Mouse (Mus musculus) embryonic stem cell, embryonic (primary cell): ENCODE measurements around the gene Tmem106c.

Source experiments
- CTCF ChIA-PET, 4 experiments: fragments of 300-600 bp in 2 of 4; fragments of 350-600 bp in 2 of 4; sonication (Branson Sonifier 250); formaldehyde crosslinking; loops; one replicate each; lab custom pipeline; 2022; ENCODE audit warnings: inconsistent platforms in 2 of 4; lab: Charles Lee
- POLR2A ChIA-PET, 4 experiments: fragments of 300-600 bp in 2 of 4; fragments of 350-600 bp in 2 of 4; sonication (Branson Sonifier 250); formaldehyde crosslinking; loops; one replicate each; lab custom pipeline; 2022; ENCODE audit warnings: antibody characterized with exemption in 4 of 4, inconsistent platforms in 1 of 4; lab: Charles Lee

The Tmem106c gene

DNA sequence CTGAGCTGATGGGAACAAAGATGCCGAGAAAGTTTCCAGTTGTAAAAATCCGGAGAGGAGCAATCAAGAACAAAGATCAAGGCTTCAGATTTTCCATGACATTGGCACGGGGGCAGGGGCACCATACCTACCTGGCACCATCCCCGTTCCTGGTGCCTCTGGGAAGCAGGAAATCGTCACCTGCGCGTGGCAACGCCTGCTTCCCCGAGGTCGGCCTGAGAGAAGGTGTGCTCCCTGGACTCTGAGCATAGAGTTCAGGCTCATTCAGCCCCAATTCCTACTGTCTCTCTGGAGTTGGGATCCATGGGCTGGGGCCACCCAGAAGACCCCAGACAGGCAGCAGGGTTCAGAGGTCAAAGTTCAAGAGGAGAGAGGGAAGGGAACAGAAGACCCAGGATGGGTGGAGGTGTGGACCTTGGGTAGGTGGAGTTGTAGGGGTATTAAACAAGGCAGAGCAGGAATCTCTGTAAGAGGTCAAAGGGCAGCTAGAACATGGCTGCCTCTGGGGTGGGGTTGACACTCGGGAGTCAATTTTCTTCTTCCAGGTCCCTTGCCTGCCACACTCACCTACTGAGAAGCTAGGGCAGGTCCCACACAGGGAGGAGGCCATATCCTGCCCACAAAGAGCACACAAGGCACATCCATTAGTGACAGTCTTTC lies 18.2 kb upstream of the Tmem106c start:
- ChIA-PET POLR2A (no interaction called here), CTCF (interaction anchor here in 2 of 4 experiments (0.6 to 0.7 kb wide), 2 partner anchors 26 to 215 kb away, joined by 3 read pairs; no protein-coding TSS in a partner anchor)

DNA sequence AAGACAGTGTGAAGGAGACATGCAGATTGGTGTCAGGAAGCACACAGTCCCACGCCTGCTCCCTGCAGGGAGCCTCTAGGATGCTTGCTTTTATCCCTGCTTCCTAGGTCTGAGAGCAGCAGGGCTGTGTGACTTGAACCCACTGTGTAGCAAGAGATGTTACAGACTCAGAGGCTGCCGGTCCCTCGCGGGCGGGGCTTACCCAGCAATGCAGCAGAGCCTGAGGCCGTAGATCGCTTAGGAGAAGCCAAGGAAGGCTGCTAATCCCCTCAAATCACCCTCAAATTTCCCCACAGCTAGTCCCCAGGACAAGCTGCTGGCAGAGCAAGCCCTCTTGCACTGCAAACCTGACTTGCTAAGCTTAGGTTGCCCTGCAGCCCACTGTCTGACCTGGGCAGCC lies 15.3 kb upstream of the Tmem106c start:
- POLR2A ChIA-PET: interaction anchor here in 1 of 4 experiments (0.6 to 0.8 kb wide), 2 partner anchors 21 to 197 kb away, joined by 3 to 4 read pairs; no protein-coding TSS in a partner anchor
- CTCF ChIA-PET: interaction anchor here in 3 of 4 experiments (0.5 to 0.9 kb wide), 5 partner anchors 83 to 521 kb away, joined by 3 to 8 read pairs (median 3); no protein-coding TSS in a partner anchor

DNA sequence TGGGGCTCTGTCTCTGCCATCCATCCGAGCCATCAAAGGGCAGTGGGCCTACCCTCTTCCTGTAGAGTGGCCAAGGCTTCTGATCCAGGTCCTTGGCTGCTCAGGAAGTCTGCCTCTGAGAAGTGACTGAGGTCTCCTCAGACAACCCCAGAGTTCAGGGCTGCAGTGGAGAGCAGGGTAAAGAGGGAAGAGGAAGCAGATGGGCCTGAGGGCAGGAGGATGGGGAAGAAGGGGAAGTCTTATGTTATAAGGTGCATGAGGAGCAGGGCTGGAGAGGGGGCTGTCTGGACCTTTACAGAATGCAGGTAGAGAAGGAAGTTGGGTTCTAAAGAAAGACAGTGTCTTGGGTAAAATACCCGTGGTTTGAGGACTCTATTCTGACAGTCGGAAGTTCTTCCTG lies 14.3 kb upstream of the Tmem106c start:
- CTCF ChIA-PET: interaction anchor here in 2 of 4 experiments (0.7 to 1.1 kb wide), 2 partner anchors 286 to 520 kb away, joined by 3 to 8 read pairs; no protein-coding TSS in a partner anchor

DNA sequence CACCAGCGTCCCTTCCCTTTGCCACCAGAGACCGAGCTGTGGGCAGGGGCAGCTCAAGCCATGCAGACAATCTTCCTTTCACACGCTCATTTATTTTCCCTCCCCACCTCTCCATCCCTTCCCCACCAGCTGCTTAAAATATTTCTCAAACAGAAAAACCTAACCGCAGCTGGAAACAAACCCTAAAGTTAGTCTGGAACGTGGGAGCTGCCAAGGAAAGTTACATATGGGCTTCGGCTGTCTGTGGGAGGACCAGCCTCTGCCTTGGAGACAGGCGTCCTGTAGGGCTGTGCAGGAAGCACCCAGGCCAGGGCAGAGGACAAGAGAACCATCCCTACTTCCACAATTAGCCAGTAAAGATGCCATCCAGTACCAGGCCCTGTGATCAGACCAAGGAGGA lies 13.8 kb upstream of the Tmem106c start:
- POLR2A ChIA-PET: interaction anchor here in 1 of 4 experiments (0.6 kb wide), 1 partner anchor 41 kb away, joined by 5 read pairs; no protein-coding TSS in a partner anchor
- CTCF ChIA-PET: interaction anchor here in 3 of 4 experiments (0.6 to 2.1 kb wide), 4 partner anchors 14 to 730 kb away, joined by 3 to 10 read pairs (median 3); partner anchors contain the start of gene Tmem106c (in 1 of the 3)

More for the DNA sequence above, 14.3 kb upstream of the Tmem106c start:
- POLR2A ChIA-PET: interaction anchor here in 1 of 4 experiments (0.7 kb wide), 1 partner anchor 24 kb away, joined by 4 read pairs; no protein-coding TSS in a partner anchor

DNA sequence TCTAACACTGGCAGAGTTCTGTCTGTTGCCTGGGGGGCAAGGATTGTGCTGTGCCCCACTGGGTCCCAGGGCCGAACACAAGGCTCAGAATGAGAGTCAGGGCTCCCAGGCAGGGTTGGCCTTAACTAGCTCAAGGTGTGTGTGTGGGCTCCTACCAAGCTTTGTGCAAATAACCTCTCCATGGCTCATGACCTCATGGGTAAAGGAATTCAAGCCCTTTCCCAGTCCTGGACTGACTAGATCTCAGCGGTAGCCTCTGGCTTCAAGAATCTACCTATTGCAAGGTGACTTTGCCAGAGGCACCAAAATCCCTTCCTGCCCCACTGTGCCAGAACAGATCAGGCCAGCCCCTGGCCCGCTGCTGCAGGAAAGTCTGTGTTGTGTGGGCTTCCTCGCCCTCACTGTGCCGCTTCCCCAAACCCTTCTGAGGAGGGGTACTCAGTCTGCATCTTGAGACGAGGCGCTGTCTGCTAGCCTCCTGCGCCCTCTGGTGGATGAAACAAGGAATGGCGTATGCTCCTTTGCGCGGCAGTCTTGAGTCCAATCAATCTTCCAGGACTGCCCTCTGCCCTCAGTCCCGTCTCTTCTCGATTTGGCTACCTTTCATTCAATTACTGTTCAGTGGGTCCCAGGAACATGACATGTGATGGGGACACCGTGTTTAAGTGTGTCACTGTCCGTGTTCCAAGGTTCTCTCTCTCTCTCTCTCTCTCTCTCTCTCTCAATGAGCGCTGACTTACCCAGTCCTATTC lies 11.7 kb upstream of the Tmem106c start:
- CTCF ChIA-PET: interaction anchor here in 3 of 4 experiments (0.6 to 2.1 kb wide), 16 partner anchors 9 to 221 kb away, joined by 3 to 10 read pairs (median 4); partner anchors contain the start of gene Tmem106c (in 1 of the 3)
- POLR2A ChIA-PET: interaction anchor here in 2 of 4 experiments (0.7 to 1.0 kb wide), 2 partner anchors 10 to 82 kb away, joined by 3 read pairs; no protein-coding TSS in a partner anchor

DNA sequence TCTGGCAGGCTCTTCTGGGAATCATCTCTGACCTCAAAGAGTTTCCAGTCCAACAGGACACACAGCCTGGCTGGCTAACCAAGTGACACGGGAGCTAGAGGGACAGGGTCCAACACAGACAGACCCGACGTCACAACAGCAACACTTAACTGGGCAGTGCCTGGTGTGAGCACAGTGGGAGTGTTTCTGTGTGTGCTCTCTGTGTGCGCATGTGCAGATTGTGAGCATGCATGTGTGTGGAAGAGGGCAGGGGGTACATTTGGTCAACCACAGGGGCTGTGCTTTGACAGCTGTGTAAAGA lies 11.2 kb upstream of the Tmem106c start:
- POLR2A ChIA-PET: no interaction called here
- CTCF ChIA-PET: interaction anchor here in 3 of 4 experiments (0.6 to 1.3 kb wide), 6 partner anchors 11 to 143 kb away, joined by 3 to 8 read pairs (median 4); partner anchors contain the start of gene Tmem106c (in 1 of the 3)

DNA sequence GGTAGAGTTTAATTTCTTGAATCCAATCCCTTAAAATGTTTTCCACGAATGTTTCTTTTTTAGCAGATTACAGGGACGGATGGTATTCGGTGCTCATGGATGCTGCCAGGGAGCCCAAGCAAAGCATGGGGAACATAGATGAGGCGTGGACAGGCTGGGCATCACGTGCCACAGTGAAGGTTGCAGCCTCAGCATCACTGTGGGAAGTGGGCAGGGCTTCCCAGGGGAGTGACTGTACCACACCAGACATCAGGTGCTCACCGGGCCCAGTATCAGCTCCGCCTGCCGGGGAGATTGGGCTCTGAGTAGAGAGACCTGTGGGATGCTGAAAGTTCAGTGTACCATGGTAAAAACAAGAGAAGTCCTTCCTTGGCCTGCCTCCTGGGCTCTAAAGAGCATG lies 9.3 kb upstream of the Tmem106c start:
- ChIA-PET POLR2A (interaction anchor here in 1 of 4 experiments (1.9 kb wide), 1 partner anchor 9 kb away, joined by 4 read pairs; the partner anchor contains the start of gene Tmem106c), CTCF (interaction anchor here (0.6 to 2.5 kb wide), 9 partner anchors 9 to 587 kb away, joined by 3 to 16 read pairs (median 4); partner anchors contain the start of gene Tmem106c (in 4 of the 4))

DNA sequence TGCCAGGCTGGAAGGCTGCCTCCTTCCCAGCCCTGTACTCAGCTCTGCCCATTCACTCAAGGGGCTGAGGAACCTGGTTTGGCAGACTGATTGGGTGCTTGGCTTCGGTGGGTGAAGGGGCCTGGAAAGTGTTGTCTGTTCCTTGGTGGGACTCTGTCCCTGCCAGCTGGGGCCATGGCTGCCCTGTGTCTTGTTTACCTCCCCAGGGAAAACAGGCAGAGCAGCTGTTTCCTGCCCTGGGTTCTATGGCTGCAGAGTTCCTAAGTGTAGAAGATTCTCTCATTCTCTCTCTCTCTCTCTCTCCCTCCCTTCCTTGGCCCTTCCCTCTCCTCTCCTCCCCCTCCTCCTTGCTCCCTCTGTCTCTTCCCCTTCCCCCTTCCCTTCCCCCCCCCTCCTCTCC lies 8.7 kb upstream of the Tmem106c start:
- CTCF ChIA-PET: interaction anchor here (0.8 to 2.5 kb wide), 7 partner anchors 8 to 290 kb away, joined by 3 to 16 read pairs (median 7); partner anchors contain the start of gene Tmem106c (in 4 of the 4)
- POLR2A ChIA-PET: interaction anchor here in 1 of 4 experiments (1.9 kb wide), 1 partner anchor 9 kb away, joined by 4 read pairs; the partner anchor contains the start of gene Tmem106c

DNA sequence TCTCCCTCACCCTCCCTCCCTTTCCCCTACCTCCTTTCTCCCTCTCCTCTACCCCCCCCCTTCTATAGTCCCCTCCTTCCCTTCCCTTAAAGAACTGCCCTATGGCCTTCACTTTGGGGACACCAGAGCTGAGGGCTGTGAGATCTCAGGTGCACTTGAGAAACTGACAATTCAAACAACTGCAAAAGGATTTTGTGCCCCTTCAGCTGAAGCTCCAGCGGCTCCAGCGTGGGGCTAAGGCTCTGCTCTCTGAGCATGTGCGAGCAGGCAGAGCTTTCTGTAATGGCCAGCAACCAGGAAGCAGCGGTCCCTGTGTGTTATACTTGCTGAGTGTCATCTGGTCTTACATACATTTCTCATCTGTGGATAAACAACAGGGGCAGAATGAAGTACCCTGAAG lies 8.3 kb upstream of the Tmem106c start:
- ChIA-PET POLR2A (no interaction called here), CTCF (interaction anchor here in 3 of 4 experiments (2.0 to 2.5 kb wide), 4 partner anchors 8 to 106 kb away, joined by 6 to 16 read pairs (median 10); partner anchors contain the start of gene Tmem106c (in 3 of the 3))

DNA sequence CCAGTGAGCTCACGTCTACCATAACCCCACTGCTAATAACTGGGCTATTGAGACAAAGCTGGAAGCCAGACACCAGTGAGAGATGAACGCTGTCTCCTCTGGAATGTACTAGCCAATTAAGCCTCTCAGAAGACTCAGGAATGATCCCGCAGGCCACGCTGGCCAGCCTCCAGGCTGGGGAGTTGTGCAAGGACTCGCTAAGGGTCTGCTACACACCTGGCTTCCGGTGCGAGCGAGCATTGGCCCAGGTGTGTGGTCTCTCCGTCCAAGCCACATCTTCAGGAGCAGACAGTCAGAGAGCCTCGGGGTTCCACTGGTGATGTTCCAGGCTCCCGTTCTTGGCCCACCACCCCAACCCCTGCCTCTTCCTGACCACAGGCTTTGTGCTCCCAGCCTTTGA lies 7.6 kb upstream of the Tmem106c start:
- ChIA-PET POLR2A (no interaction called here), CTCF (interaction anchor here in 3 of 4 experiments (0.6 to 2.5 kb wide), 3 partner anchors 7 to 783 kb away, joined by 3 to 13 read pairs (median 6); partner anchors contain the start of gene Tmem106c (in 1 of the 3))

DNA sequence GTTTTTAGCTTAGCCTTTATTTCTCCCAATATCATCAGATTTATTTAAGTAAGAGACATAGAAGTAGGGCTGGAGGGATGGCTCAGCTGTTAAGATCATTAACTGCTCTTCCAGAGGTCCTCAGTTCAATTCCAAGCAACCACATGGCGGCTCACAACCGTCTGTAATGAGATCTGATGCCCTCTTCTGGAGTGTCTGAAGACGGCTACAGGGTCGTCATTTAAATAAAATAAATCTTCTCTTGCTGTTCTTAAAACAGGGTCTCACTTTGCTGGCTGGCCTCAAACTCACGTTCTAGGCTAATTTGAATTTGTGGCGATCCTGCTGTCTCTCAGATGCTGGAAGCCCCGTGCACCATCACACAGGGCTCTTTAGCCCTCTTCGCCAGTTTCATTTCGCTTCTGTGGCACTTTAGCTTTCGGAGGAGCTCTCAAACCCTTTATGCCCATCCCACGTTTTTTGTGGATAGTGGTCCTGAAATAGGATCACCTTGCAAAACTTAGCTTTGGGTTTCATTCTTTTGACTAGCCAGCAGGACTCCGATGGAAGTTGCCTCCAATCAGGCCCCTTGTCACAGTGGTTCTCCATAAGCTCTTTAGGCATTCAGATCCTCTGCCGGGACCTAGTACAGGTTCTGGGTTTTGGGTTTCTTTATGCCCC lies 541 bp upstream of the Tmem106c start:
- ChIA-PET POLR2A (interaction anchor here (0.5 to 1.5 kb wide), 16 partner anchors 9 to 765 kb away, joined by 3 to 5 read pairs (median 3); partner anchors contain the start of gene Fkbp11 (in 1 of the 4)), CTCF (interaction anchor here (0.6 to 2.1 kb wide), 108 partner anchors 8 to 1569 kb away, joined by 3 to 31 read pairs (median 4); no protein-coding TSS in a partner anchor)

DNA sequence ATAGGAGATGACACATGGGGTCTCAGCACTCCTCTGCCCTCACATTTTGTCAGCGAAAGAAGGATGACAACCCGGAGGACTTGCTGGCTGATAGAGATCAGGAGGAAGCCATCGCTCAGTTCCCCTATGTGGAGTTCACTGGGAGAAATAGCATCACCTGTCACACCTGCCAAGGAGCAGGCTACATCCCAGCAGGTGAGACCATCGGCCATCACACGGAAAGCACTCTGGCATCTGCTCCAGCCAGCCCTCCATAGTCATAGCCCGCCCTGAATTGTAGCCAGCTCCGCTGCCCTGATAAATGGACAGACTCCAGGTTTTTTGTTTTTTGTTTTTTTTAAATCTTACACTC lies 812 bp downstream of the Tmem106c start:
- CTCF ChIA-PET: interaction anchor here in 3 of 4 experiments (0.5 to 2.1 kb wide), 3 partner anchors 9 to 11 kb away, joined by 5 to 16 read pairs (median 8); no protein-coding TSS in a partner anchor
- POLR2A ChIA-PET: interaction anchor here in 1 of 4 experiments (1.5 kb wide), 1 partner anchor 9 kb away, joined by 5 read pairs; no protein-coding TSS in a partner anchor

DNA sequence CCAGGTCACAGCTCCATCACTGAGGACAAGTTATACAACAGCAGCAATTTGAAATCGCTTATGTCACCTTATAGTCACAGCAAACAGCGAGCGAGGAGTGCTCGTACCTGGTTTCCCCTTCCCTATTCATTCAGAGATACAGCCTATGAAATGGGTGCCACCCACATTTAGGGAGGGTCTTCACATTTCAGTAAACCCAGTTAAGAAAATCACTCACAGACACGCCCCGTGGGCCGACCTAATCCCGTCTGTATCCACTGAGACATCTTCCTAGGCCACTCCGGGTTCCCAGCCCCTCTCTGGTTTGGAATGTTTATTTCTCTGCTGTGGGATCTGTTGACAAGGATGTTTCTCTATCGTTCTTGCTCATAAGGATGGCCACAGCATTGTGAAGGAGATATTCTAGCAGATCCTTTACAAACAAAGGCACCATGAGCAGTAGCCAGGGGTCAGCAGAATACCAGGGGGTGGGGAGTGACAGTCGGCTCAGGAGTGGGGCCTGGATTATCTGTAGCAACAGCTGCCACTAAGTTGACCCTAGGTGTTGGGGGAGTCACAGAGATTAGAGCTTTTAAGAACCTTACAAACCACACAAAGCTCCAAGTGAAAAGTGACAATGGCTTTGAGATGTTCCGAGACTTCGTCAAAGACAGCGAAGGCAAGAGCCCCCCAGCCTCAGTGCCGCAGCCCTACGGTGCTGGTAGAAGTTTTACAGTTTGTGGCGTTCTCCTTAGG lies 1.5 kb downstream of the Tmem106c start:
- CTCF ChIA-PET: interaction anchor here in 1 of 4 experiments (0.5 kb wide), 1 partner anchor 11 kb away, joined by 5 read pairs; no protein-coding TSS in a partner anchor
- POLR2A ChIA-PET: interaction anchor here in 1 of 4 experiments (0.8 kb wide), 1 partner anchor 28 kb away, joined by 3 read pairs; no protein-coding TSS in a partner anchor

DNA sequence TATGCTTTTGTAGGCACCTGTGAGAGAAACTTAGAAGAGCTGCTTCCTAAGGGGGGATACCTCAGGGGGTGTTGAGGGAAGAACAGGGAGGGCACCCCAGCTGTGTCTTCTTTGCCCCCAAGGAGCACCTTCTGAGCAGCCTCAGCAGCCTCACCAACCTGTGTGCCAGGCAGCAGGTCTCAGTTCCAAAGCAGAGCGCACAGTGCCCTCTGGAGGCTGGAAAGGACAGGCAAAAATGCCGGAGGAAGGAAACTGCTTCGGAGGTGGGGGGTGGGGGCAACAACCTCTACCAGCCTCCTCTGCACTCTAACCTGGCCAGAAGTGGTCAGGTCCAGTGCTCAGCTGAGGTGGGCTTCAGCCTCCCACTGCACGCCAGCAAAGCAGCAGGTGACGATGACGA lies 6.3 kb downstream of the Tmem106c start:
- CTCF ChIA-PET: interaction anchor here in 2 of 4 experiments (0.5 to 1.8 kb wide), 4 partner anchors 32 to 447 kb away, joined by 3 to 4 read pairs (median 4); no protein-coding TSS in a partner anchor
- POLR2A ChIA-PET: interaction anchor here in 2 of 4 experiments (0.7 to 1.2 kb wide), 2 partner anchors 22 to 875 kb away, joined by 3 read pairs; no protein-coding TSS in a partner anchor

DNA sequence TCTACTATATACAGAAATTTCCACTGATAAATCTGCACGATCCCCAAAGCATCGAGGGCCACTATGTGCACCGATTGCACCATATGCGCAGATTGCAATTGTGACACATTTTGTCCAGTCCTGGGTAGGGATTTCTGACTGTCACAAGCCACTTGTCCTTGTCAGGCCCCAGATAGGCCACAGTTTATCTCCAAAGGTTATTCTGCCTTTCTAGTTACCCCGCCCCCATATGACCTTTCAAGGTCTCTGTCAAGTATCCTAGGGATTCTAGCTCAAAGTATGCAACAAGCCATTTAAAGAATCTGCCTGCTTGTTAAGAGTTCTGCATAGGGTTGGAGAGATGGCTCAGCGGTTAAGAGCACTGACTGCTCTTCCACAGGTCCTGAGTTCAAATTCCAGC lies 8.6 kb downstream of the Tmem106c start:
- POLR2A ChIA-PET: interaction anchor here in 1 of 4 experiments (0.7 kb wide), 1 partner anchor 738 kb away, joined by 6 read pairs; no protein-coding TSS in a partner anchor
- CTCF ChIA-PET: interaction anchor here in 2 of 4 experiments (1.8 to 2.4 kb wide), 2 partner anchors 9 kb away, joined by 8 to 9 read pairs; partner anchors contain the start of gene Tmem106c (in 2 of the 2)
